Mouse (Mus musculus): ENCODE measurements around the gene Pla2r1. TPM values are rescaled to one million over a fixed set of nuclear protein-coding genes. Genes with fewer than 3 reads are reported as not detected.

Gene Pla2r1
- polyA plus RNA-seq, 1 experiment from 2014 or later = 2.0 TPM

- WGBS = 1% methylated on average over 46 of the region's 46 CpGs
- Histone ChIP-seq H3K36me3 (no peaks in the 10 kb centered on the region), H3K4me1 (peaks cover 16% of the 10 kb centered on the region), H3K27ac (peak within 1 kb of the TSS; percentile 86), H3K27me3 (ENCODE audit: low read depth, poor library complexity, severe bottlenecking) (peaks cover 23% of the 10 kb centered on the region; the same call in 1 of the 2 replicates), H3K4me3 (peak within 1 kb of the TSS; percentile 69), H3K9me3 (replicated peaks) (no peaks in the 10 kb centered on the region)
- DNase-seq (ENCODE audit: low spot score) = peak; percentile 93
Observed at GRCm38 (mm10) chr2:60382858-60383669, 170.0 kb downstream of the Pla2r1 start, which contains the start of gene Ly75. Gene Ly75, minus strand, starts transcription at chr2:60383303.

- H3K27ac ChIP-seq = peak overlapping the region; percentile 86
- no peaks in the 10 kb centered on the region for H3K9me3 ChIP-seq (replicated peaks)
- H3K4me3 ChIP-seq = peak overlapping the region; percentile 69
- peaks cover 16% of the 10 kb centered on the region for H3K4me1 ChIP-seq
- 61% methylated on average over 3 of the region's 3 CpGs for WGBS
- no peaks in the 10 kb centered on the region for H3K36me3 ChIP-seq
- H3K27me3 ChIP-seq (ENCODE audit: low read depth, poor library complexity, severe bottlenecking) = peaks cover 23% of the 10 kb centered on the region; the same call in 1 of the 2 replicates
- DNase-seq (ENCODE audit: low spot score) = no peak
Observed at GRCm38 (mm10) chr2:60382346-60382745, 170.8 kb downstream of the Pla2r1 start.

- no peak for DNase-seq (ENCODE audit: low spot score)
- WGBS = 93% methylated on average over 5 of the region's 5 CpGs
- H3K36me3 ChIP-seq = peaks cover 14% of the 10 kb centered on the region
Observed at GRCm38 (mm10) chr2:60377260-60377659, 175.8 kb downstream of the Pla2r1 start.

GRCm38 (mm10) chr2:60375608-60376107 lies 177.4 kb downstream of the Pla2r1 start:
- Histone ChIP-seq H3K9me3 (replicated peaks) (no peaks in the 10 kb centered on the region), H3K27me3 (ENCODE audit: low read depth, poor library complexity, severe bottlenecking) (no peaks in the 10 kb centered on the region), H3K27ac (no peak overlapping the region), H3K36me3 (peaks cover 14% of the 10 kb centered on the region), H3K4me1 (no peaks in the 10 kb centered on the region), H3K4me3 (no peak overlapping the region)
- 94% methylated on average over 15 of the region's 15 CpGs for WGBS
- DNase-seq (ENCODE audit: low spot score) = no peak

More at GRCm38 (mm10) chr2:60377260-60377659, 175.8 kb downstream of the Pla2r1 start:
- Histone ChIP-seq H3K27ac (no peak overlapping the region), H3K27me3 (ENCODE audit: low read depth, poor library complexity, severe bottlenecking) (no peaks in the 10 kb centered on the region), H3K4me1 (peaks cover 2% of the 10 kb centered on the region), H3K4me3 (no peak overlapping the region), H3K9me3 (replicated peaks) (no peaks in the 10 kb centered on the region)

- Histone ChIP-seq H3K27ac (no peak overlapping the region), H3K27me3 (ENCODE audit: low read depth, poor library complexity, severe bottlenecking) (no peaks in the 10 kb centered on the region), H3K9me3 (replicated peaks) (no peaks in the 10 kb centered on the region), H3K4me3 (no peak overlapping the region), H3K4me1 (no peaks in the 10 kb centered on the region), H3K36me3 (peaks cover 14% of the 10 kb centered on the region)
- 96% methylated on average over 8 of the region's 8 CpGs for WGBS
- no peak for DNase-seq (ENCODE audit: low spot score)
Observed at GRCm38 (mm10) chr2:60375126-60375525, 178.0 kb downstream of the Pla2r1 start.

GRCm38 (mm10) chr2:60370188-60370587 lies 182.9 kb downstream of the Pla2r1 start:
- no peak for DNase-seq (ENCODE audit: low spot score)
- 97% methylated on average over 5 of the region's 5 CpGs for WGBS
- H3K36me3 ChIP-seq = peaks cover 8% of the 10 kb centered on the region
- H3K27me3 ChIP-seq (ENCODE audit: low read depth, poor library complexity, severe bottlenecking) = no peaks in the 10 kb centered on the region
- H3K4me3 ChIP-seq = no peak overlapping the region
- no peaks in the 10 kb centered on the region for H3K4me1 ChIP-seq
- H3K9me3 ChIP-seq (replicated peaks) = no peaks in the 10 kb centered on the region
- no peak overlapping the region for H3K27ac ChIP-seq

- Histone ChIP-seq H3K9me3 (replicated peaks) (no peaks in the 10 kb centered on the region), H3K4me3 (no peak overlapping the region), H3K27ac (no peak overlapping the region), H3K4me1 (no peaks in the 10 kb centered on the region), H3K27me3 (ENCODE audit: low read depth, poor library complexity, severe bottlenecking) (no peaks in the 10 kb centered on the region), H3K36me3 (peaks cover 11% of the 10 kb centered on the region)
- no peak for DNase-seq (ENCODE audit: low spot score)
- 95% methylated on average over 4 of the region's 4 CpGs for WGBS
Observed at GRCm38 (mm10) chr2:60369454-60369853, 183.7 kb downstream of the Pla2r1 start.

GRCm38 (mm10) chr2:60367871-60368270 lies 185.2 kb downstream of the Pla2r1 start:
- H3K36me3 ChIP-seq = peaks cover 9% of the 10 kb centered on the region
- H3K27me3 ChIP-seq (ENCODE audit: low read depth, poor library complexity, severe bottlenecking) = no peaks in the 10 kb centered on the region
- H3K27ac ChIP-seq = no peak overlapping the region
- no peaks in the 10 kb centered on the region for H3K9me3 ChIP-seq (replicated peaks)
- no peaks in the 10 kb centered on the region for H3K4me1 ChIP-seq
- H3K4me3 ChIP-seq = no peak overlapping the region
- DNase-seq (ENCODE audit: low spot score) = no peak
- 91% methylated on average over 7 of the region's 7 CpGs for WGBS

Other genes with a start within 250 kb of the Pla2r1 start
- gene Ly75, start 170.0 kb downstream of the Pla2r1 start, polyA plus RNA-seq (2016; fragmentation: Nextera tagmentation; extraction: Ambion mirVana) = 5.9 and 7.0 TPM in 2 replicates
- 0.05 and 0.20 TPM in 2 replicates for gene Itgb6, start 169.3 kb upstream of the Pla2r1 start, polyA plus RNA-seq (2016; fragmentation: Nextera tagmentation; extraction: Ambion mirVana)